Mouse (Mus musculus): ENCODE data around the gene Ccdc107. TPM values are rescaled to one million over a fixed set of nuclear protein-coding genes. Genes with fewer than 3 reads are reported as not detected.

Ccdc107 gene
- total and polyA plus RNA-seq, 3 experiments = 30.5 to 63.1 (median 33.4) TPM

DNA sequence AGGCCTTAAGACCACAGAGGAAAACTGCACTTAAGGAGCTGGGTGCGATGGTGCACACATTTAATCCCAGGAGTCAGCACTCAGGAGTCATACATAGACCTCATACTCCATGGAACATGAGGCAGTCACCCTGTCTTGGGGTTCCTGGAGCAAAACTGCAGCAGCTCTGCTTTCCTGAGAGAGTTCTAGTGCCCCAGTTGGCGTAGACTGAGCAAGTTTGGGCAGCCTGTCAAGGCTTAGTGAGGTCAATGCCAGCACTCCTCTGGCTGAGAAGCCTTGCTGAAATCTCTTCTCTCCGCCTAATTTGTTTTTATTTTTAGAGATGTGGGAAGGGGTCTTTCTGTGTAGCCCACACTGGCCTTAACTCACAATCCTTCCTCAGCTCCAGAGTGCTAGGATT, 44.1 kb upstream of the Ccdc107 start:
- Histone ChIP-seq H3K27ac (ENCODE audit: insufficient read depth, low read depth) (no peak overlapping the region), H3K9ac (ENCODE audit: insufficient read depth, low read depth) (no peak overlapping the region), H3K36me3 (replicated peaks in 1 of 2; ENCODE audit: control insufficient read depth in 1 of 2, insufficient read depth in 1 of 2, low read length in 1 of 2) (peaks cover 10 to 80% of the 10 kb centered on the region in 2 experiments), H3K4me1 (ENCODE audit: control insufficient read depth in 1 of 2, insufficient read depth in 2 of 2) (peaks cover 10 to 27% of the 10 kb centered on the region in 2 experiments), H3K27me3 (replicated peaks) (peaks cover 2% of the 10 kb centered on the region), H3K4me3 (replicated peaks in 1 of 3; ENCODE audit: low read depth in 2 of 3, low read length in 2 of 3, poor library complexity in 1 of 3) (no peak overlapping the region), H3K79me2 (replicated peaks; ENCODE audit: control insufficient read depth, extremely low read depth, insufficient read depth, poor library complexity, severe bottlenecking) (no peaks in the 10 kb centered on the region), H3K9me3 (replicated peaks; ENCODE audit: low read length) (peaks cover 9% of the 10 kb centered on the region), H3K4me2 (ENCODE audit: insufficient read depth, low read depth, poor library complexity, severe bottlenecking) (no peak overlapping the region)
- no peak for DNase-seq (ENCODE audit: extremely low read depth)
- dilution Hi-C loops (cut with MboI; ENCODE audit: extremely low pct_ligation_motif_present, extremely low pct_unique_long_range_greater_than_20kb, low sequenced_read_pairs) (no loop called here), in situ Hi-C loops (cut with MboI; ENCODE audit: low pct_ligation_motif_present, low pct_unique_long_range_greater_than_20kb, low sequenced_read_pairs) (no loop called here)
- TF ChIP-seq ZC3H11A (IDR thresholded peaks at IDR 0.05; ENCODE audit: low read depth, low read length) (no peak), ELF1 (IDR thresholded peaks at IDR 0.05; ENCODE audit: low read depth, low read length) (no peak), HCFC1 (IDR thresholded peaks at IDR 0.05; ENCODE audit: low read depth, low read length) (no peak), CHD1 (IDR thresholded peaks at IDR 0.05; ENCODE audit: low read depth, low read length) (no peak), IRF4 (IDR thresholded peaks at IDR 0.05; ENCODE audit: low read depth, low read length) (no peak), ZKSCAN1 (IDR thresholded peaks at IDR 0.05; ENCODE audit: borderline replicate concordance, low read depth, low read length) (no peak), SIN3A (IDR thresholded peaks at IDR 0.05; ENCODE audit: low read length) (no peak), EP300 (IDR thresholded peaks at IDR 0.05; ENCODE audit: low read length) (no peak), JUND (conservative IDR thresholded peaks at IDR 0.05; ENCODE audit: low read depth, low read length) (no peak), POLR2AphosphoS2 (IDR thresholded peaks at IDR 0.05; ENCODE audit: low read depth, low read length) (no peak), E2F4 (IDR thresholded peaks at IDR 0.05; ENCODE audit: insufficient replicate concordance, low read depth, low read length) (no peak), RCOR1 (conservative IDR thresholded peaks at IDR 0.05; ENCODE audit: low read depth, low read length) (no peak), MAZ (IDR thresholded peaks at IDR 0.05; ENCODE audit: low read depth, low read length) (no peak), MEF2A (IDR thresholded peaks at IDR 0.05; ENCODE audit: borderline replicate concordance, low read depth, low read length) (no peak), POLR2A (IDR thresholded peaks at IDR 0.05; ENCODE audit: low read depth, low read length) (no peak)

DNA sequence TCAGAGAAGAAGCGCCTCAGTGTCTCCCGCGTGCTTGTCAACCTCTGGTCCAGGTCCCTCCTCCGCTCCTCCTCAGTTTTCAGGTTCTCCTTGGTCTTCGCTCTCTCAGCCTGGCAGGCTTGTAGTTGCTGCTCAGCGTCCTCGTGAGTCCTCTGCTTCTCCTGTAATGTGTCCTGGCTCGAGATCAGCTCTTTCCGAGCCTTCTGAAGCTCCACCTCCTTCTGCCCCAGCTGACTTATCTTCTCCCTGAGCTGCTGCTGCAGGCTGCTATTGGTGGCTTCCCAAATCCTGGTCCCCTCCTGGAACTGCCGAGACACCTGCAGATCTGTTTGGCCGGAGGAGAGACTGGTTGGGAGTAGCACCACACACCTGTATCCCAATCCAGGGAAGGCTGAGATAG, 40.4 kb upstream of the Ccdc107 start:
- dilution Hi-C loops (cut with MboI; ENCODE audit: extremely low pct_ligation_motif_present, extremely low pct_unique_long_range_greater_than_20kb, low sequenced_read_pairs) = no loop called here
- Histone ChIP-seq H3K4me1 (ENCODE audit: control insufficient read depth in 1 of 2, insufficient read depth in 2 of 2) (peaks cover 21 to 57% of the 10 kb centered on the region in 2 experiments), H3K9me3 (replicated peaks; ENCODE audit: low read length) (peaks cover 9% of the 10 kb centered on the region), H3K27ac (ENCODE audit: insufficient read depth, low read depth) (no peak overlapping the region), H3K9ac (ENCODE audit: insufficient read depth, low read depth) (no peak overlapping the region), H3K79me2 (replicated peaks; ENCODE audit: control insufficient read depth, extremely low read depth, insufficient read depth, poor library complexity, severe bottlenecking) (no peaks in the 10 kb centered on the region), H3K4me2 (ENCODE audit: insufficient read depth, low read depth, poor library complexity, severe bottlenecking) (no peak overlapping the region), H3K27me3 (replicated peaks) (no peaks in the 10 kb centered on the region), H3K36me3 (replicated peaks in 1 of 2; ENCODE audit: control insufficient read depth in 1 of 2, insufficient read depth in 1 of 2, low read length in 1 of 2) (peaks cover 3 to 51% of the 10 kb centered on the region in 2 experiments), H3K4me3 (replicated peaks in 1 of 3; ENCODE audit: low read depth in 2 of 3, low read length in 2 of 3, poor library complexity in 1 of 3) (no peak overlapping the region)
- in situ Hi-C loops (cut with MboI; ENCODE audit: low pct_ligation_motif_present, low pct_unique_long_range_greater_than_20kb, low sequenced_read_pairs) = no loop called here
- DNase-seq (ENCODE audit: extremely low read depth) = no peak
- TF ChIP-seq CHD1 (IDR thresholded peaks at IDR 0.05; ENCODE audit: low read depth, low read length) = no peak
- no peak for TF ChIP-seq MEF2A (IDR thresholded peaks at IDR 0.05; ENCODE audit: borderline replicate concordance, low read depth, low read length)
- TF ChIP-seq BHLHE40 (IDR thresholded peaks at IDR 0.05; ENCODE audit: low read depth, low read length) = no peak
- no peak for TF ChIP-seq ZNF384 (IDR thresholded peaks at IDR 0.05; ENCODE audit: low read depth, low read length)
- TF ChIP-seq TCF12 (IDR thresholded peaks at IDR 0.05; ENCODE audit: low read depth, low read length) = no peak
